Mouse (Mus musculus) ovary, postnatal 14 days (tissue): ENCODE measurements at regions not wholly inside any gene's neighbourhood (a gene's known extent, or its start where the extent isn't known, plus 50 kb on each side); places are given as distances from the start of the nearest gene placed in this dataset.

ENCODE experiments used
- DNase-seq: peaks from one replicate; pipeline ENCODE4 v3.0.0; 2022; ENCODE audit warnings: low spot score

DNA sequence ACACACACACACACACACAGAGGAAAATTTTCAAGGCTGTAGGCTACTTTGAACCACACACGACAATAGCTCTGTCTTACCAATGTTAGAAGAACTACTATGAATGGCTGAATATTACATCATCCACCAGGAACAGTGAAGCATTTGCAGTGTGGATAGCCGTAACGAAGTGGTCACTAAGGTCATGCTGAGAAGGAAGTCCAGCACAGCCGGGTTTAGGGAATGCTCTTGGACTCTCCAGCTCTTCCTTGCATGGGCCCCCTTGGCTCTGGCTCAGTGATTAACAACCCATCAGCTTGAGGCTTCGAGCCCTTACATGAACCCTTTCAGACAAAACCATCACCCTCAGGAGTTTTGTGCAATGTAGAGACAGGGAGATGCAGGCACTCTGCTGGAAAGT is 245.3 kb downstream of the Adamts20 start:
- no peak for DNase-seq

DNA sequence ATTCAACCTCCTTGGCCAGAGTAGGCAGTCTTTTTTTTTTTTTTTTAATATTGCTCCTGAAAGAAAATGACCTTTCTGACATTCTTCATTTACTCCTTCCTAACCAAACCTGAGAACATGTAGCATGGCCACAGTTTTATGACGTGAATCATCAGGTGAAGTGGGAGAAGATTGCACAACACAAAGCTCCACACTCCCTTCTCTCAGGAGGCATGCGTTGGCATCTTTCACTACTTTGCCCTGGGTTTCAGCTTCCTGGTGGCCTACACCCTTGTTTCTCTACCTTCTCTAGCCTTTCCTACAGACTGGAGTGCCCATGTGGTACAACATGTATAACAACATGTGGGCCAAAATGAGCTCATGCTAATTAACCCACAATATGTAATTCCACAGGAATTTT is 248.5 kb downstream of the Adamts20 start:
- DNase-seq = no peak

DNA sequence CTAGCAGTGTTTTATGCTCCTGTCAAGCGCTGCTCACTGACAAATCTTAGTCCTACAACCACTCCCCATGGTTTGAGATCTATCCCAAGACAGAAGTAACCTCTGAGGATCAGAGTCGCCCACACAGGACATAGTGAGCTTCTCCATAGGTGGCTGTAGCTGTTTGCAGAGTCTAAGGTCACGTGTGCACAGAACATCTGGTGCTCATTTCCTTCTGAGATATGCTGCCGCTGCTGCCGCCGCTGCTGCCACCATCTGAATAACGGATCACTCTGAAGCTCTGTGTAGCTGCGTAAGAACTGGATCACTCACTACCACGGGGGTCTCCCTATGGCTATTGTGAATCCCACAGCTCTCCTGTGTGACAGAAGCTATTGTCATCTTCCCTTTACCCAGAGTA is 250.8 kb downstream of the Adamts20 start:
- no peak for DNase-seq

DNA sequence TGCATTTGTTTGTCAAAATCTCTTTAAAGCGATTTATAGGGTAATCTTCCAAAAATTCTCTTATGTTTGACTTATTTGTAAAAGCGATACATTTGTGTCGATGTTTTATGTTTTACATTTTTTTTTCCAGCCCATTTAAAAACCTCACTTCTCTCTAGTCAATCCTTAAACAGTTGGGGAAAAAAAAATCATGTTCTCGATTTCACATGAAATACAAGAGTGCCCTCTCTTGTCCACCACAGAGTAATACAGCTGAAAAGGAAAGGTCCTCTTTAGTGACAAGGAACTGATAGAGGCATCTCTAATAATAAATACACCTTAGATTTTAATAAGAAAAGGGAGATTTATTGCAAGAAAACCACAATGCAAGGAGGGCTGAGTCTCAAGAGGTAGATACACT is 251.8 kb downstream of the Adamts20 start:
- DNase-seq = no peak

DNA sequence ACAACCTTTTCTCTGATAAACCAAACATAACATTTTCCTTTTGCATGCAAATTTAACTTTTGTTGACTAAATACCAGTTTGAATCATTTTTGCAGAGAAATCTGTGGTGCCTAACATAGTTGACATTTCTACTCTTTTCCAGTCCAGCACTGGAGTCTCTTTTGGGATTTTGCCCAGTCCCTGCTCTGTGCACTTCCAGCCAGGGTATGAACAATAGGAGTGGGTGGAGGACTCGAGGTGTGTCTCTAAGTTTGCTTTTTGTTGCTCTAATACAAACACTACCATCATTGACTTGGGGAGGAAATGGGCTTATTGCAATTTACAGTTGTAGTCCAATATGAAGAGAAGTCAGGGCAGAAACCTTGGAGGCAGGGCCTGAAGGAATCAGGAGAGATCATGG is 256.7 kb downstream of the Adamts20 start:
- DNase-seq = no peak

DNA sequence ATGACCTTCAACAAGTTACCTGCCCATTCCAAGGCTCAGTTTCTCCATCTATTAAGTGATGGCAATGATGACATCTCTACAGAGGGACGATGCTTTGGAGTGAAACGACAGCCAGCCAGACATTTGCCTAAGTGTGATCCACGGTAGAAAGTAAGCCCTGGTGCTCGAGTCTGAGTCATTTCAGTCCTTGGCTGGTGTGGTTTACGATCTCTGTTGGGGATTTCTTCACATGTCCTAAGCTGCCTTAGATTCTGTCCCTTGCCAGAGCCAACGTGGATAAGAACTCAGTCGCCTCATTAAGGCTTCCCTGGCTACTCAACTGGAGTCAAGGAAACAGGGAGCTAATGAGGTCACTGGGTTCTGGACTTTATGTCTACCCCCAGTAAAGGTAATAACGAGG is 258.8 kb downstream of the Adamts20 start:
- DNase-seq = no peak

DNA sequence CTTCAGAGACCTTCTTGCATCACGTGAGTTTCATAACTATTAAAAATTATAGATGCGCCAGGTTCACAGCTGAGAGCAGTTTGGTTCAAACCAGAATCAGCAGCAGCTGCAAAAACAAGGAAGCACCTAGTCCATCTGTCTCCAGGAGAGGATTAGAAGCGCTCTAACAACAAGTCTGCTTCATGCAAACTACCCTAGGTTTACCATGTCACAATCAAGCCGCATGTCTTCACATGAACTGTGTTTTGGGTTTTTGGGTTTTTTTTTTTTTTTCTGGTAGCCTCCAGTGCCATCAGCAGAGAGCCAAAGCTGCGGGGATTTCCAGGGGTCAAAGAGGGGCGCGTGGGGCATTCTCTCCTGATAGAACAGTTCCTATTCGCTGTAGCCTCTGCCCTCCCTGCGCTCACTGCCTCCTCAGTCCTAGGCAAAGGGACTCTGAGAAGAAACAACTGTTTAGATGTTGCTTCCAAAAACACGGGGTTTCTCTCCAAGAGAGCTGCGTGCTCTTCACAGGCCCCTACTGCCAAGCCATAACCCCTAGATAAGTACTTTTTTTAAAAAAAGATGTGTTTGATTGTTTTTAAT is 259.8 kb downstream of the Adamts20 start:
- no peak for DNase-seq

DNA sequence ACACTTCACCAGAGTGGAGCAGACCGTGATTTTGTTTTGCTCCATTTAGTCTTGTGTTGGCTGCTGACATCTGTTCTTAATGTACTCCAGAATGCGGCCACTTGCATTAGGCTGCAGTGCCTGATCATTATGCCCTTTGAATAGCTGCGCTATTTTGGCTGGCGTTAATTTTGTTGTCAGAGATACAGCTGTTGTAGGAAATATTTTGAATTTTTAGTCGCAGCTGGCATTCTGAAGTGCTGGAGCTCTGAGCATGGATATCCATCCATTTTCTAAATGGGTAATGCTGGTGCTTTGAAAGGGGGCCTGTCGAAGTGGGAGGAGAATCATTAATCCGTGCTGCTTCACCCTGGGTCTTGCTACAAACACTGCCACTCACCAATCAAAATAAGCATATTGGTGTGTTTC is 275.1 kb downstream of the Adamts20 start:
- no peak for DNase-seq

DNA sequence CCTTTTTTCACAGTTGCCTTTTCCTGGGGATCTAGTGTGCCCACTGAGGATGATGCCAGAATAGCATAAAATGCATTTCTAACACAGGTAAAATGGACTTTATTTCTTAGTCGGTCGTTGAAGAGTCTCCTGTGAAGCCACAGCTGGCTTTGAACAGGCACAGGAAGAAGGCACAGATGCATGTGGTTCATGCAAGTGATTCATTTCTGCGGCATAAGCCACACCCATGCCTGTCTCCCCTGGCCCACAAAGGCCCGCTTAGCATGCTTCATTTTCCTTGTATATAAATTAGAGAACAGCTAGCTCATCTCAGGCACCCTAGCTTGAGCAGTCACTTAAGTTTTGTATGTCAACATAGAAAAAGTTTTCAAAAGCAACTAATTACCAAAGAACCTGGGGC is 277.6 kb downstream of the Adamts20 start:
- no peak for DNase-seq

DNA sequence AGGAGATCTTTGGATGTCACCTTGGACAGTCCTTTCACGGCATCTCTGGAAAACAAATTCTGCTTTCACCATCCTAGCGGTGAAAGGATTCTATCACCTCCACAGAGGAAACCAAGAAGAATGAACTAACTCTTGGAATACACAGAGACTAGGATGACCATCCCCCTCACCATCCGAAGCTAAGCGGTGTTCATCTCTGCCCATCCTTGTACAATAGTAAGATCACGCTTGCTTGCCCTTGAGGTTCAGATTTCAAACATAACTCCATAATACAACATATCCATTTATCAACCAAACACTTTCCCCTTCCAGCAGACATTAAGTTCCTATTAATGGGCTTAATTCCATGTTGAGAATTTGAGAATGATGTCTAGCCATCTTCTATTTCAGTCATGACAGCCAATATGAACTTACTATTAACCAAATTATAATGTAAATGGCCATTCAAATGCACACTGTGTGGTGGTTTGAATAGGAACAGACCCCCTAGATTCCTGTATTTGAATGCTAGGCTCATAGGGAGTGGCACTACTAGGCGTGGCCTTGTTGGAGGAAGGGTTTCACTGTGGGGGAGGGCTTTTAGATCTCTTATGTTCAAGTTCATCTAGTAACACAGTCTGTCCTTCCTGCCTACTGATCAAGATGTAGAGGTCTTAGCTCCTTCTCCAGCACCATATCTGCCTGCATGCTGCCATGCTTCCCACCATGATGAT is 281.4 kb downstream of the Adamts20 start:
- no peak for DNase-seq

DNA sequence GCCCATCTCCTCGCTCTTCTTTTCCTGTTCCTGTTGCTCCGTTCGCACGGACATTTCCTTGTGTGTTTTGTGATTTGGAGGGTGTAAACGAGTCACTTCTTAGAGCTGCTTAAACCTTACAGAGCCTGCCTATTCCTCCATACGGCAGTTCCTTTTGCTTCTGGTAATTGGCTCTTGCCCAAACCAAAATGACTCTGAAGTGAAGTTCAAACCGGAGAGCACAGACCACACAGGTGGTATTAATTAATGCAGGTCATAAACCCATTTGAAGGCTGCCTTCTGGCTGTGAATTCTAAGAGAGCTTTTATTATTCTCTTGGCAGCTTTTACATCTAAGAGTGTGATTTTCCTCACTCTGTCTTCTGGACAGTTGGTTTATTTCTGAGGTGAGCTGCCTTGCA is 291.1 kb downstream of the Adamts20 start:
- no peak for DNase-seq

DNA sequence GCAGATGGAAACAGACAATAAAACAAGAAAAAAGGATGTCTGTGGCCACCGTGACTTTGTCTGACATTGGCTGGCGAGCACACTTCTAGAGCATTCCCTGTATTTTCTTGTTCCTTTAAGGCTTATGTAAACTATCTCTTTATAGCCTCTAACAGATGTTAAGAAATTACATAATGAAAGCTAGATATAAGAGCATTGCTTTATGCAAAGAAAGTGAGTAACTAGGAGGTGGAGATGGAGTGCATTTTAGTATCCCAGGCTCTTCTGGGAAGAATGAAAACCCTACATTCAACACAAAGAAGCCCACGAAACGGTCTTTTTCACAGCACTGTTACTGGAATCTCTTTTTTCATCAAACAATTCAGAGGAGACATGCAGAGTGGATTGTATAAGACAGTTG is 304.4 kb downstream of the Adamts20 start:
- no peak for DNase-seq

DNA sequence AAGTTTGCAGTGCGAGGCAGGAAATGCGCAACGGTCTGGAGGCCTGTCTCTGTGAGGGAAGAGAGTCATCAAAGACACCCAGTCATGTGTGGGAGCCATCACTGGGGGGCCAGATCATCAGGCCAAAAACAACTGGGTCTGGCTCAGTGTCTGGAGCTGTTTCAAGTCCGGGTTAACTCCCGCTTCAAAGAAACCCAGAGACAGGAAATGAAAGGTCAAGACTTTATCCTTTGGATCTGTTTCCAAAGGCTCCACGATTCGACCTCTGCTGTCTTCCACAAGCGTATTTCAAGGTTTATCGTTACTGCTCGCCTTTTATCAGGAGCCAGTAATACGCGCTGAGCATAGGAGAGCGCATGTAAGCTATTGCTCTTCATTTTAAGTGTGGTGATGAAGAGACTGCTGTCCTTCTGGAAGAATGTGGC is 325.7 kb downstream of the Adamts20 start:
- peak; percentile 36 for DNase-seq

DNA sequence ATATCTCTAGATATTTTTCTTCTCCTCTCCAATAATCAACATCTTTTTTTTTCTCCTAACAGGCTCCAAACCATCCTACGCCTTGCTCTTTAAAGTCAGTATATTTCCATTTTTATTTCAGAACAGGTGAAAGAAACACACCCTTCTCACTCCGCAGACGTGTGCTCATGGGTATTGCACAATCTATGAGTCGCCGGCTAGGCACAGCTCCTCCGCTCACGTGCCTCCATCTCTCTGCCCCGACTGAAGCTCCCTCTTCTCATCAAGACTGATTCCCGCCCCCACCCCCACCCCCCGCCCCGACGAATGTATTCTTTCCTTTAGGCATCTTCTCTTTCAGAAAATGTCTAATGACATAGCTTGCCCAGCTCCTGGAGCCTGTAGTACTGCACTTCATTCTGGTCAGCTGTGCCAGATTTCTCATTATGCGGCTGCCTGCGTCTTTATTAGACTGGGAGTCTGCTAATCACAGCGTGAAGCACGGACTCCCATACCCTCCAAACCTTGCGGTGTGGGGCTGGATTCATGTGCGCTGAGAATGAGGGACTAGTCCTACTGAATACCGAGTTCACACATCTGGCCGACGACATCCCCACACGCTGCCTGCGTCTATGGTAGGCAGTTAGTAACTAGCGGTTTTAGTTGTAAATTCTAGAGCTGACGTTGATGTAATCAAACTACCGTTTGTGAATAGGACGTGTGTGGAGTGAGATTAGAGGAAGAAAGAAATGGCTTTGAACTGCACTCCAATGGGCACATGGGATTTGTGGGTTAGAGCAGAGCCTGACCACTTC is 327.9 kb downstream of the Adamts20 start:
- DNase-seq = no peak

DNA sequence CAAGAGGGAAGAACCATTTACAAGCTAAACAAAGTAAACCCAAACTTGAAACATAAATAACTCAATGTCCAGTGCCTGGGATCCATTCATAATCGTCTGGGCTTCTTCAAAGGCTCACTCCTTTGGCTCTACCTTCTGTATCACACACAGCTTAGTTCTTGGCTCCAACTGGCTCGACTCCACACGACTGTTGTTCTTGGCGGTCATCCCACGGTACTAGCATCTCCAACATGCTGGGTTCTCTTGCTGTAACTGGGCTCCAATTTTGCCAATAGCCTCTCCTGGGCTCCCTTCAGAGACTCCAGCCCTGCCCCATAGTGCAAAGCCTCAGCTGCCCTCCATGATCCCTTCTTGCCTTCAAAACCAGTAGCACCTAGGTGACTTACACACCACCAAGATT is 352.4 kb downstream of the Adamts20 start:
- DNase-seq = no peak

DNA sequence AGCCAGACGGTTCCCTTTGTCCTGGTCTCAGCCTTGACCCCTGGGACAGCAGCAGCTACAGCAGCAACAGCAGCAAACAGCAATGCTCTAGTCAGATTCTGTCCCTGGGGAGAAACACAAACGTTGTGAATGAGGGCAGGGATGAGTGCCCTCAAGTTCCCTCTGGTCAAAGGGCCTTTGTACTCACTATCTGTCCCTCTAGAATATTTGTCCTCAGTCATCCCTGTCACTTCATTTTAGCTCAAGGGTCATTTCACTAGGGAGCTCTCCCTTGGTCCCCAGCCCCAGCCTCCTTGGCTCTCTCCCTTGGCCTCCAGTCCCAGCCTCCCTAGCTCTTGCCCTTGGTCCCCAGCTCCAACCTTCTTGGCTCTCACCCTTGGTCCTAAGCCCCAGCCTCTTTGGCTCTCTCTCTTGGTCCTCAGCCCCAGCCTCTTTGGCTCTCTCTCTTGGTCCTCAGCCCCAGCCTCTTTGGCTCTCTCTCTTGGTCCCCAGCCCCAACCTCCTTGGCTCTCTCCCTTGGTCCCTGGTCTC is 358.0 kb downstream of the Adamts20 start:
- no peak for DNase-seq

DNA sequence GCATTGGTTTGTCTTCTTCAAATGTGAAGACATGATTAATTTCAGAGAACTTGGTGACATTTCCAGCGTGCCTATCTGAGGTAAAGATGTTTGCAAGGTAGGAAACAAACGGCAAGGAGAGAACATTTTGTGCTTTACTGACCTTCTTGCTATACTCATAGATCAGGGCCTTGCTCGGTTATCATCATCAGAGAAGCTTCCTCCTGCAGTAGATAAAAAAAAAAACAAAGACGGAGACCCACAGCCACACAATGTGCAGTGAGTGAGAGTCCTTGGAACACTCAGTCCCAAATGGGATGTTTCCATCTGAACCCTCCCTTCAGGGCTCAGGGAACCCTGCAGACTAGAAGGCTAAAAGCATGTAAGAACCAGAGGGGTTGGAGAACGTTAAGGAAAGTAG is 374.6 kb downstream of the Adamts20 start:
- no peak for DNase-seq

DNA sequence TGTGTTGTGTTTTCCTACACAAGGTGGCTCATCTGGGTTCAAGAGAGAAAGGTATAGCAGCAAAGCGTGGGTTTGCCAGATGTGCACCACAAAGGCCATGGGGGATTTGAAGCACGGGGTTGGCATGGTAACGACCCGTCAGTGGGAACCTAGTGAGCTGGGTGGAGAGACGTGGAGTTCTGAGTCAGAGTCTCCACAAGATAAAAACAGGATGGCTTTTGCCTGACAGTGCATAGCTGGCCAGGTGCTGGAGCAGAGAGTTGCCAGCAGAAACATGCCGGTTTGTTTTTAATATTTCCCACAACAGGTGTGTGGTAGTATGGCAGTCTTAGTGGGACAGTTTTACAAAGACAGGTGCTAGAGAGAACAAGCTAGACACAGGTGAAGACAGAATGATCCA is 375.4 kb downstream of the Adamts20 start:
- no peak for DNase-seq

DNA sequence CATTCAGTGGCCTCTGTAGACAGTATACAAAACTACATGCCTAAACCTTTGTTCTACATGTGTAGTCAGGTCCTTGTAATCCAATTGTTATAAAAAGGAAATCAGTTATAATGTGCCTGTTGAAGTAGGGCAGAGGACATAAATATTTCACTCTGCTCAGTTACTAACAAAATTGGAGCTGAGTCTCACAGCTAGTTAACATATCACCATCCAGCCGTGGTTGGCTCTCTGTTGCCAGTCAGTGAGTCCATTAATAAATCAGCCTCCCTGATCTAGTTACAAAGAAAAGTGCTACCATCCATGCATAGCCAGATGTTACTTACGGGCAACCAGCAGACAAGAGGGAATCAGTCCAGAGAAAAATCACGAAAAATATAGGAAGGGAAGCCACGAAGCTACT is 382.8 kb downstream of the Adamts20 start:
- no peak for DNase-seq

DNA sequence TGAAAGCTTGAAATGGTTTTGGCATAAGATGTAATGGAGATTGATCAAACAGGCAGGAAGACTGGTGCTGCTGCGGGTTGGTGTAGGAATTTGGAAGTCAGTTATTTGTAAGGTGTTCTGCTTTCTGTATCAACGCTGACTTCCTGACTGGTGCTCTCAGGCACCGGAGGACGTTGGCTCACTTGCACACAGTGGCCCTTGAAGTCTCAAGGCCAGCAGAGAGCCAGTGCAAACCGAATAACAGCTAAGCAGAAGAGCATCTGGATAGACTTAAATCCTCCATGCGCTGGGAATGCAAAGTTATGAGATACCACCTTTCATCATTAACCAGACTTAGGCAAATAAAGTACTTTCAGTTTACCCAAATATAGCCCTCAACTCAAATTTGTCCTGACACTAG is 388.2 kb downstream of the Adamts20 start:
- no peak for DNase-seq

DNA sequence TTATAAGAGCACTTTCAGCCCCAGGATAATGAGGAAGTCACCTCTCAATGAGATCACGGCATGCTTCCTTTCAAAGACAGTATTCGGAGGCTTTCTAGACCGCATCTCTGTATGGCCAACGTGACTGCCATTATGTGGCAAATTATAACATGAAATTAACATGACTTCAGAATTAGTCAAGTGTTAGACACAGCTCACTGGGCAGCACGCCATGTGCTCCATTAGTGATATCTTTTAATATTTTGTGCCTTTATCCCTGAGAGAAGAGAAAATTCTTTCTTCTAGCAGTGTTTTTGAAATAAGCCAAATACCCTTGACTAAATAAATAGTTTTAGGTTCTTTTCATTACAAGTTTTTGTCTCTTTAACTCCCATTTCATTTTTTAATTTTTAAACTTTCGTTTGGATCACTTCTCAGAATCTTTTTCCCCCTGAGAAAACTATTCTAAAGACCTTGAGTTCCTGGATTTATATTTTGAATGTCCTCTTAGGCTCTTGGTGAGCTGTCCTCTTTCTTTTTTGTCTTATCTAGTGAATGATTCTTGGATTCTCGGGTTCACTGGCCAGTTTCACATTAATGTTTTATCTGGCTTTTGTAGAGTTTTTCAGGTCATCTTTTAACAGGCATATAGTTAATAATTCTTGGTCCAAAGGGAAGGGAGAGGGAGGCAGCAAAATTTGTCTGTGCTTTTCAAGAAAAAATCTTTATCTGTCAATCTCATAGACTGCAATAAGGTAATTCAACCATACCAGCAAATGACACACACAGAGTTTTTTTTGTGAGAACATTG is 390.9 kb downstream of the Adamts20 start:
- no peak for DNase-seq

DNA sequence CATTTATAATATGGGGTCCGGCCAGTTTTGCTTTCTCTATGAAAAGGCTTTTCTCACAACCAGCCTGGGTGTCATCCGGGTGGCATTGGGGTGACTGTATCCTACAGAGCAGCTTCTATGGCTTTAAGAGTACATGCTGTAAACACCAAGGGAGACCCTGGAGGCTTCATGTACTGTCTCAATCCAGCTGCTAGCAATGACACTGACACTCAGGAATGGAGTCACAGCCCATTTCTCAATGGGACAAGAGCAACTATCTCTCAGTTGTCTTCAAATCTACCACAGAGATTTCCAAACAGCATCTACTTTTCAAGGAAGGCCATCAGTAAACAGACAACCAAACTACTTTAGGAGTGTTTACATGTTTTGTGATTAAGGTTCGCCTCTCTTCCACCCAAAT is 397.5 kb downstream of the Adamts20 start:
- no peak for DNase-seq
